10 mouse cellular contexts compared by ENCODE assay signal in the genomic region with DNA sequence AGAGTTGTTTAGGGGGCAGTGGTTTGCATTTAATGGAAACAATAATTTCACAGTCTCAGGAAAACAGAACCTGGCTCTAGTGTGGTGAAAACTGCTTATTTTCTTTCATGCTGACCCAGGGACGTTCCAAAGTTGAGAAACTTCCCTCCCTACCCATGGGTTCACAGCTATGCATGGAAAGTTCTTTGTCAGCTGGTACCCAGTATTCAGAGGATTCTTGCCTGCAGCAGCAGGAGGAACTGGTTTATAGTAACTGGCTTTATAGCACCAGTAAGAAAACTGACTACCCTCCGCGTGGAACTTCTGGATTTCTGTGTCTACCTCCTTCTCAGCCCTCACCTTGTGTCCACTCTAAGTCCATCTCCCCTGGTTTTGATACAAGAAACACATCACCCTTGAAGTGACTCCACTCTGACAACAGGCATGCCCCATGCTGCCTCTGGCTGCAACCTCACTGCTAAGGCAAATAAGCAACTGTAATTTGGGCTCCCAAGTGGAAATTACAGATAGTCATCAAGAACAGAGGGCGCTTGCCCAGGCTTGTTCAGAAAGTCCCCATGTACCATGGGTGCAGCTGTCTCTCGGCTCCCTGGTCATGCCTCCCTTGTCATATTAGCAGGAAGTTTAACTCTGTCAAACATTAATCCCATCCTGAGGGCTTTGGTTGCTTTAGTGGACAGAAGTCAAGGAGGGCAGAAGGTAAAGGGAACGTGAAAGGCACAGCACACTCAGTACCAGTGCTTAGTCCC.
DNase-seq lines count a peak whose midpoint lies in the region; ATAC-seq and TF ChIP-seq lines count a peak whose summit lies in the region.
"Had no signal": no experiment of that assay in that cellular context is flagged by ENCODE, and none has a peak within 500 bp of the region (broad histone marks: within the 10 kb centered on the region; RNA-seq: fewer than 3 reads in every experiment).

No protein-coding gene starts in this region.

- 0 out of 2 replicates have a peak overlapping the region, but pooled peaks have one; percentile 18 for H3K27ac ChIP-seq in ES-Bruce4 (ENCODE audit: insufficient read depth, low read length)
- H3K27ac ChIP-seq in embryonic facial prominence, embryonic 10.5 days (replicated peaks): peak overlapping the region; percentile 44; the same call in 1 of the 2 replicates
- H3K27ac ChIP-seq in midbrain, embryonic 14.5 days (replicated peaks; ENCODE audit: low read depth, low read length): no peak overlapping the region
- H3K27ac ChIP-seq: heart, embryonic 13.5 days had no signal

- no peaks in the 10 kb centered on the region for H3K36me3 ChIP-seq in ES-Bruce4 (ENCODE audit: control insufficient read depth, insufficient read depth, low read length, poor library complexity, severe bottlenecking)
- H3K36me3 ChIP-seq in embryonic facial prominence, embryonic 10.5 days (replicated peaks): no peaks in the 10 kb centered on the region
- H3K36me3 ChIP-seq in midbrain, embryonic 14.5 days (ENCODE audit: control insufficient read depth, insufficient read depth, low read length): no peaks in the 10 kb centered on the region
- H3K36me3 ChIP-seq: heart, embryonic 13.5 days had no signal

- no peaks in the 10 kb centered on the region for H3K9me3 ChIP-seq in ES-Bruce4 (replicated peaks; ENCODE audit: control insufficient read depth, insufficient read depth, low read length, poor library complexity, severe bottlenecking)
- no peaks in the 10 kb centered on the region for H3K9me3 ChIP-seq in embryonic facial prominence, embryonic 10.5 days
- H3K9me3 ChIP-seq in midbrain, embryonic 14.5 days (ENCODE audit: control insufficient read depth, low read length): no peaks in the 10 kb centered on the region
- H3K9me3 ChIP-seq: heart, embryonic 13.5 days; megakaryocyte, embryonic 14.5 days had no signal

- DNase-seq in embryonic facial prominence, embryonic 10.5 days (ENCODE audit: low spot score): no peak
- peak; percentile 65 for DNase-seq in kidney, postnatal 10 days
- DNase-seq in lung, postnatal 36 days: peak; percentile 41
- no peak for DNase-seq in midbrain, embryonic 14.5 days
- no peak for DNase-seq in ovary, adult 18-20 months (ENCODE audit: low spot score)
- DNase-seq in gastrocnemius, postnatal 25 days: no peak
- no peak for DNase-seq in retina, postnatal 1 day

- 73% methylated on average over 6 of the region's 6 CpGs for WGBS in embryonic facial prominence, embryonic 10.5 days
- WGBS in midbrain, embryonic 14.5 days: 82% methylated on average over 6 of the region's 6 CpGs

- TF ChIP-seq POLR2A in ES-Bruce4 (IDR thresholded peaks at IDR 0.05; ENCODE audit: insufficient read depth, low read length): no peak

- H3K4me2 ChIP-seq in midbrain, embryonic 14.5 days (ENCODE audit: low read length): no peak overlapping the region
- H3K4me2 ChIP-seq: heart, embryonic 13.5 days had no signal

- TF ChIP-seq EP300 in ES-Bruce4 (IDR thresholded peaks at IDR 0.05; ENCODE audit: insufficient read depth, low read depth, low read length): no peak

- no peak for TF ChIP-seq CTCF in ES-Bruce4 (IDR thresholded peaks at IDR 0.05; ENCODE audit: low read depth, low read length)

- H3K9ac ChIP-seq in ES-Bruce4 (ENCODE audit: low read depth, poor library complexity, severe bottlenecking): no peak overlapping the region
- H3K9ac ChIP-seq in midbrain, embryonic 14.5 days (replicated peaks; ENCODE audit: low read length): no peak overlapping the region
- H3K9ac ChIP-seq: heart, embryonic 13.5 days had no signal

- no peak overlapping the region for H3K4me3 ChIP-seq in ES-Bruce4 (ENCODE audit: low read depth, low read length)
- no peak overlapping the region for H3K4me3 ChIP-seq in embryonic facial prominence, embryonic 10.5 days
- H3K4me3 ChIP-seq in midbrain, embryonic 14.5 days (replicated peaks; ENCODE audit: low read depth, low read length): no peak overlapping the region
- H3K4me3 ChIP-seq: heart, embryonic 13.5 days; megakaryocyte, embryonic 14.5 days had no signal

- ATAC-seq in midbrain, embryonic 14.5 days (ENCODE audit: low FRiP score, low TSS enrichment): no peak

- no peaks in the 10 kb centered on the region for H3K4me1 ChIP-seq in ES-Bruce4 (ENCODE audit: control insufficient read depth, insufficient read depth, low read length)
- H3K4me1 ChIP-seq in embryonic facial prominence, embryonic 10.5 days: peaks cover 25% of the 10 kb centered on the region
- no peaks in the 10 kb centered on the region for H3K4me1 ChIP-seq in midbrain, embryonic 14.5 days (ENCODE audit: control insufficient read depth, insufficient read depth, low read length)

- no peaks in the 10 kb centered on the region for H3K27me3 ChIP-seq in ES-Bruce4 (ENCODE audit: control insufficient read depth, insufficient read depth, low read length, poor library complexity, severe bottlenecking)
- H3K27me3 ChIP-seq in embryonic facial prominence, embryonic 10.5 days (replicated peaks; ENCODE audit: low read depth, poor library complexity, severe bottlenecking): no peaks in the 10 kb centered on the region
- no peaks in the 10 kb centered on the region for H3K27me3 ChIP-seq in midbrain, embryonic 14.5 days (ENCODE audit: control insufficient read depth, insufficient read depth, low read length)
- H3K27me3 ChIP-seq: heart, embryonic 13.5 days; megakaryocyte, embryonic 14.5 days had no signal

Comparison
In these comparisons a context has a peak if more than half of its experiments do, and no peak if none do; other contexts are left out.
1. DNase-seq: peak in kidney, postnatal 10 days (single experiment) and lung, postnatal 36 days (single experiment); none in embryonic facial prominence, embryonic 10.5 days (single experiment), midbrain, embryonic 14.5 days (single experiment), ovary, adult 18-20 months (single experiment), gastrocnemius, postnatal 25 days (single experiment) and retina, postnatal 1 day (single experiment).